Comparison of ENCODE assay signal across 9 mouse cellular contexts in the genomic region with DNA sequence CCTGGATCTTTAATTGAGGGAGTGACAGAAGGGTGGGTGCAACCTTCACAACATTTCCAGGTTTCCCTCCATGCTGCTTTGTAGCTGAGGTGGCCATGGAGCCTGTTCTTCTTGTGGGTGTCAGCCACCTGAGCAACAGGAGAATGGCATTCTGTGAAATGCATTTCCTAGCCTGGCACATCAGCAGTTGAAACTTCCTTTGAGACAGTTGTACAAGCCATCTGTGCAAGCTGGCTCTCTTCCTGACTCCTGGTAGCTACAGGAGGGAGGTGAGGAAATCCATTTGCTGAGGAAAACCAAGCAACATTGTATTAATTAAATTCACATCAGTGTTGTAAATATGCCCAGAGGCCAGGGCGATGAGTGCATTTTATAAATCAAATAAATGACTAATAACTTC.
DNase-seq lines count a peak whose midpoint lies in the region; ATAC-seq and TF ChIP-seq lines count a peak whose summit lies in the region.
"Had no signal": no experiment of that assay in that cellular context is flagged by ENCODE, and none has a peak within 500 bp of the region (broad histone marks: within the 10 kb centered on the region; RNA-seq: fewer than 3 reads in every experiment).

No protein-coding gene starts in this region.

- no peaks in the 10 kb centered on the region for H3K9me3 ChIP-seq in midbrain, postnatal 0 days (ENCODE audit: low read length)
- H3K9me3 ChIP-seq in midbrain, embryonic 11.5 days (ENCODE audit: control insufficient read depth, low read length) = no peaks in the 10 kb centered on the region
- H3K9me3 ChIP-seq: kidney, embryonic 15.5 days had no signal

- H3K4me3 ChIP-seq in midbrain, postnatal 0 days (ENCODE audit: low read depth, low read length) = no peak overlapping the region
- H3K4me3 ChIP-seq in midbrain, embryonic 11.5 days (ENCODE audit: low read depth, low read length) = no peak overlapping the region
- no peak overlapping the region for H3K4me3 ChIP-seq in left cerebral cortex, adult 2 months
- H3K4me3 ChIP-seq: kidney, embryonic 15.5 days had no signal

- intact Hi-C loops in left cerebral cortex, adult 2 months (cut with DNase I) = no loop called here

- 88% methylated on average over 1 of the region's 1 CpGs for WGBS in midbrain, postnatal 0 days
- 89% methylated on average over 1 of the region's 1 CpGs for WGBS in midbrain, embryonic 11.5 days

- H3K27me3 ChIP-seq in midbrain, postnatal 0 days (ENCODE audit: insufficient read depth, low read length) = no peaks in the 10 kb centered on the region
- no peaks in the 10 kb centered on the region for H3K27me3 ChIP-seq in midbrain, embryonic 11.5 days (ENCODE audit: control insufficient read depth, insufficient read depth, low read length)
- H3K27me3 ChIP-seq: kidney, embryonic 15.5 days had no signal

- H3K9ac ChIP-seq in midbrain, postnatal 0 days (replicated peaks; ENCODE audit: low read length, poor library complexity, severe bottlenecking) = no peak overlapping the region
- H3K9ac ChIP-seq in midbrain, embryonic 11.5 days (ENCODE audit: low read length) = no peak overlapping the region
- H3K9ac ChIP-seq: kidney, embryonic 15.5 days had no signal

- DNase-seq in midbrain, postnatal 0 days (ENCODE audit: low spot score) = peak; percentile 57
- no peak for DNase-seq in midbrain, embryonic 11.5 days (ENCODE audit: low spot score, missing footprints)
- DNase-seq in left cerebral cortex, adult 2 months (ENCODE audit: extremely low spot score in 1 of 2, low spot score in 2 of 2) = peak; percentile 20 to 44
- DNase-seq in c-Kit-positive CD71-positive TER-119-positive erythroid progenitor cells, embryonic 14.5 days (ENCODE audit: low spot score) = no peak
- DNase-seq in heart, adult 8-10 months (ENCODE audit: low spot score) = no peak
- no peak for DNase-seq in thymus, postnatal 36 days
- DNase-seq: thymus, adult 18-20 months had no signal

- H3K4me1 ChIP-seq in midbrain, postnatal 0 days (ENCODE audit: insufficient read depth, low read length) = no peaks in the 10 kb centered on the region
- no peaks in the 10 kb centered on the region; the same call in 1 of the 2 replicates for H3K4me1 ChIP-seq in midbrain, embryonic 11.5 days (ENCODE audit: control insufficient read depth, insufficient read depth, low read length)
- H3K4me1 ChIP-seq: kidney, embryonic 15.5 days had no signal

- H3K36me3 ChIP-seq in midbrain, postnatal 0 days (ENCODE audit: insufficient read depth, low read length) = no peaks in the 10 kb centered on the region
- H3K36me3 ChIP-seq in midbrain, embryonic 11.5 days (ENCODE audit: control insufficient read depth, insufficient read depth, low read length) = no peaks in the 10 kb centered on the region
- H3K36me3 ChIP-seq: kidney, embryonic 15.5 days had no signal

- no peak for TF ChIP-seq CTCF in midbrain, postnatal 0 days (IDR thresholded peaks at IDR 0.05)
- no peak for TF ChIP-seq CTCF in left cerebral cortex, adult 2 months (IDR thresholded peaks at IDR 0.05)

- no peak for ATAC-seq in midbrain, postnatal 0 days (ENCODE audit: low FRiP score)
- ATAC-seq in midbrain, embryonic 11.5 days (ENCODE audit: low FRiP score) = no peak
- ATAC-seq in frontal cortex, adult (ENCODE audit: low TSS enrichment) = peak; percentile 86

- H3K27ac ChIP-seq in midbrain, postnatal 0 days (ENCODE audit: low read depth, low read length) = no peak overlapping the region
- no peak overlapping the region for H3K27ac ChIP-seq in midbrain, embryonic 11.5 days (ENCODE audit: low read depth, low read length)
- no peak overlapping the region for H3K27ac ChIP-seq in left cerebral cortex, adult 2 months
- H3K27ac ChIP-seq: kidney, embryonic 15.5 days had no signal

- H3K4me2 ChIP-seq in midbrain, postnatal 0 days (ENCODE audit: low read depth, low read length, poor library complexity, severe bottlenecking) = no peak overlapping the region
- no peak overlapping the region for H3K4me2 ChIP-seq in midbrain, embryonic 11.5 days
- H3K4me2 ChIP-seq: kidney, embryonic 15.5 days had no signal

Comparison
In these comparisons a context has a peak if more than half of its experiments do, and no peak if none do; other contexts are left out.
1. DNase-seq: peak in midbrain, postnatal 0 days (single experiment) and left cerebral cortex, adult 2 months (2 of 2); none in midbrain, embryonic 11.5 days (single experiment), c-Kit-positive CD71-positive TER-119-positive erythroid progenitor cells, embryonic 14.5 days (single experiment), heart, adult 8-10 months (single experiment) and thymus, postnatal 36 days (0 of 2).